Mouse (Mus musculus): ENCODE measurements around the gene Kcnc4.

Gene Kcnc4

GRCm38 (mm10) chr3:107458528-107459195 is 690 bp downstream of the Kcnc4 start:
- DNase-seq (ENCODE audit: extremely low read depth, low read depth) = no peak

- DNase-seq (ENCODE audit: extremely low read depth, low read depth) = no peak
Observed at GRCm38 (mm10) chr3:107458104-107458503, 1.2 kb downstream of the Kcnc4 start.

GRCm38 (mm10) chr3:107454280-107454679 is 5.1 kb downstream of the Kcnc4 start:
- DNase-seq (ENCODE audit: extremely low read depth, low read depth) = no peak

- DNase-seq (ENCODE audit: extremely low read depth, low read depth) = no peak
Observed at GRCm38 (mm10) chr3:107446822-107447221, 12.5 kb downstream of the Kcnc4 start.

- no peak for DNase-seq (ENCODE audit: extremely low read depth, low read depth)
Observed at GRCm38 (mm10) chr3:107443866-107444265, 15.5 kb downstream of the Kcnc4 start.

- DNase-seq (ENCODE audit: extremely low read depth, low read depth) = no peak
Observed at GRCm38 (mm10) chr3:107442191-107442590, 17.2 kb downstream of the Kcnc4 start.

- no peak for DNase-seq (ENCODE audit: extremely low read depth, low read depth)
Observed at GRCm38 (mm10) chr3:107441306-107441705, 18.0 kb downstream of the Kcnc4 start.

GRCm38 (mm10) chr3:107439280-107439679 is 20.1 kb downstream of the Kcnc4 start:
- DNase-seq (ENCODE audit: extremely low read depth, low read depth) = no peak

GRCm38 (mm10) chr3:107437666-107438065 is 21.7 kb downstream of the Kcnc4 start:
- no peak for DNase-seq (ENCODE audit: extremely low read depth, low read depth)

GRCm38 (mm10) chr3:107436434-107436833 is 22.9 kb downstream of the Kcnc4 start:
- DNase-seq (ENCODE audit: extremely low read depth, low read depth) = no peak

- no peak for DNase-seq (ENCODE audit: extremely low read depth, low read depth)
Observed at GRCm38 (mm10) chr3:107433614-107434013, 25.7 kb downstream of the Kcnc4 start.

- DNase-seq (ENCODE audit: extremely low read depth, low read depth) = no peak
Observed at GRCm38 (mm10) chr3:107431268-107431667, 28.1 kb downstream of the Kcnc4 start.

- DNase-seq (ENCODE audit: extremely low read depth, low read depth) = no peak
Observed at GRCm38 (mm10) chr3:107424258-107425041, 34.9 kb downstream of the Kcnc4 start.

- no peak for DNase-seq (ENCODE audit: extremely low read depth, low read depth)
Observed at GRCm38 (mm10) chr3:107420156-107420555, 39.2 kb downstream of the Kcnc4 start.

- DNase-seq (ENCODE audit: extremely low read depth, low read depth) = no peak
Observed at GRCm38 (mm10) chr3:107417287-107417644, 42.1 kb downstream of the Kcnc4 start.

GRCm38 (mm10) chr3:107416541-107417286 is 42.6 kb downstream of the Kcnc4 start:
- DNase-seq (ENCODE audit: extremely low read depth, low read depth) = no peak

GRCm38 (mm10) chr3:107413093-107413492 is 46.3 kb downstream of the Kcnc4 start:
- no peak for DNase-seq (ENCODE audit: extremely low read depth, low read depth)

- no peak for DNase-seq (ENCODE audit: extremely low read depth, low read depth)
Observed at GRCm38 (mm10) chr3:107412509-107412908, 46.8 kb downstream of the Kcnc4 start.

GRCm38 (mm10) chr3:107411669-107412068 is 47.7 kb downstream of the Kcnc4 start:
- DNase-seq (ENCODE audit: extremely low read depth, low read depth) = no peak

GRCm38 (mm10) chr3:107401401-107401800 is 58.0 kb downstream of the Kcnc4 start:
- DNase-seq (ENCODE audit: extremely low read depth, low read depth) = no peak

- no peak for DNase-seq (ENCODE audit: extremely low read depth, low read depth)
Observed at GRCm38 (mm10) chr3:107399991-107400640, 59.2 kb downstream of the Kcnc4 start.

- DNase-seq (ENCODE audit: extremely low read depth, low read depth) = no peak
Observed at GRCm38 (mm10) chr3:107391198-107391597, 68.2 kb downstream of the Kcnc4 start.
